In the genomic region with DNA sequence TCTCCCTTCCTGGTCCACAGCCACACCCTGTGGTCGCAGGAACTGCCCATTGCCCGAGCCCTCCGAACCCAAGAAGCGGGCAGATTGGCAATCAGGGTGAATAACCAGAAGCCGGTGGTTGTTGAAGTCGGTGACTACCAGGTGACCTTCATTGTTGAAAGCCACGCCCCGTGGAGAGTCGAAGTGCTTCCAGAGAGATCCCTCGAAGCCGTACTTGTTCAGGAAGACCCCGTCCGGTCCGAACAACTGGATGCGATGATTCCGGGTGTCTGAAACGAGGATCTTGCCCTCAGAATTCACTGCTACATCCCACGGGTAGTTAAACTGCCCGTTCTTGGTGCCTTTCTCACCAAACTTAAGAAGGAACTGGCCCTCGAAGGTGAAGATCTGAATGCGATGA, we compare ENCODE assay signal across 41 mouse cellular contexts. TPM values are rescaled to one million over a fixed set of nuclear protein-coding genes. Genes with fewer than 3 reads are reported as not detected.
"Had no signal": no experiment of that assay in that cellular context is flagged by ENCODE, and none has a peak within 500 bp of the region (broad histone marks: within the 10 kb centered on the region; RNA-seq: fewer than 3 reads in every experiment).

No protein-coding gene starts in this region.

- ATAC-seq: hindbrain, postnatal 0 days; liver, embryonic 12.5 days had no signal

- H3K4me1 ChIP-seq: hindbrain, embryonic 13.5 days; hindbrain, embryonic 15.5 days; liver, embryonic 12.5 days had no signal

- H3K4me2 ChIP-seq: heart, embryonic 12.5 days; hindbrain, embryonic 13.5 days; hindbrain, embryonic 15.5 days; kidney, embryonic 15.5 days; limb, embryonic 13.5 days; limb, embryonic 15.5 days; liver, embryonic 12.5 days had no signal

- H3K27ac ChIP-seq: heart, embryonic 10.5 days; hindbrain, embryonic 13.5 days; hindbrain, embryonic 15.5 days; hindbrain, postnatal 0 days; kidney, embryonic 15.5 days; kidney, postnatal 0 days; limb, embryonic 13.5 days; limb, embryonic 15.5 days; liver, embryonic 12.5 days; liver, embryonic 14.5 days had no signal

- H3K4me3 ChIP-seq: heart, embryonic 10.5 days; heart, embryonic 12.5 days; hindbrain, embryonic 13.5 days; hindbrain, embryonic 15.5 days; kidney, embryonic 15.5 days; limb, embryonic 13.5 days; limb, embryonic 15.5 days; liver, embryonic 12.5 days had no signal

- DNase-seq: gastrocnemius, postnatal 14 days; gastrocnemius, postnatal 36 days; heart, adult 18-20 months; heart, postnatal 10 days; kidney, adult 11 months; kidney, adult 2 months; kidney, adult 9 months; kidney, postnatal 14 days; kidney, postnatal 36 days; layer of hippocampus, adult 9-11 months; layer of hippocampus, postnatal 36 days; left cerebral cortex, postnatal 4 days had no signal

- H3K27me3 ChIP-seq: heart, embryonic 12.5 days; hindbrain, embryonic 13.5 days; hindbrain, embryonic 15.5 days; kidney, embryonic 15.5 days; limb, embryonic 13.5 days; limb, embryonic 15.5 days; liver, embryonic 12.5 days had no signal

- H3K9ac ChIP-seq: heart, embryonic 12.5 days; hindbrain, embryonic 13.5 days; hindbrain, embryonic 15.5 days; kidney, embryonic 15.5 days; limb, embryonic 13.5 days; limb, embryonic 15.5 days; liver, embryonic 12.5 days; liver, embryonic 14.5 days had no signal

RNA-seq across cellular contexts. Expression of a gene that starts 2.7 kb away (rescaled TPM):
- total RNA-seq: gastrocnemius, adult 18-20 months; gastrocnemius, adult 8-10 months; gastrocnemius, postnatal 14 days; gastrocnemius, postnatal 36 days; heart, adult 18-20 months; heart, adult 8-10 months; heart, postnatal 10 days; heart, postnatal 25 days; hematopoietic stem cell, adult 5-6 weeks; hindbrain, postnatal 0 days; layer of hippocampus, adult 18-20 months; layer of hippocampus, adult 8-10 months; layer of hippocampus, postnatal 14 days; layer of hippocampus, postnatal 36 days; left cerebral cortex, adult 18-20 months; left cerebral cortex, adult 8-10 months; left cerebral cortex, postnatal 10 days; left cerebral cortex, postnatal 25 days; left cerebral cortex, postnatal 4 days; liver, adult 2 months had no signal
- polyA plus RNA-seq: gonadal fat pad, adult 2 months; hindbrain, embryonic 11.5 days; hindbrain, embryonic 15.5 days; hindbrain, postnatal 0 days; intestine, embryonic 14.5 days; kidney, adult 2 months; large intestine, adult 2 months; liver, adult 2 months; liver, embryonic 14.5 days had no signal

RNA-seq across cellular contexts. Expression of a gene that starts 8.1 kb away (rescaled TPM):
- total RNA-seq: gastrocnemius, adult 18-20 months; gastrocnemius, adult 8-10 months; gastrocnemius, postnatal 14 days; gastrocnemius, postnatal 36 days; heart, adult 18-20 months; heart, adult 8-10 months; heart, postnatal 25 days; hematopoietic stem cell, adult 5-6 weeks; hindbrain, postnatal 0 days; layer of hippocampus, adult 18-20 months; layer of hippocampus, adult 8-10 months; layer of hippocampus, postnatal 14 days; layer of hippocampus, postnatal 36 days; left cerebral cortex, adult 18-20 months; left cerebral cortex, adult 8-10 months; left cerebral cortex, postnatal 10 days; left cerebral cortex, postnatal 25 days; left cerebral cortex, postnatal 4 days had no signal
- polyA plus RNA-seq: heart, embryonic 10.5 days; heart, embryonic 12.5 days; heart, embryonic 14.5 days; hindbrain, embryonic 11.5 days; hindbrain, embryonic 13.5 days; hindbrain, embryonic 15.5 days; hindbrain, postnatal 0 days; limb, embryonic 13.5 days; liver, embryonic 12.5 days; liver, embryonic 14.5 days had no signal

RNA-seq across cellular contexts. Expression of a gene that starts 51.3 kb away (rescaled TPM):
- total RNA-seq: gastrocnemius, adult 18-20 months; gastrocnemius, adult 8-10 months; gastrocnemius, postnatal 14 days; gastrocnemius, postnatal 36 days; heart, adult 18-20 months; heart, adult 8-10 months; heart, postnatal 10 days; heart, postnatal 25 days; hematopoietic stem cell, adult 5-6 weeks; liver, adult 2 months had no signal
- polyA plus RNA-seq: gonadal fat pad, adult 2 months; heart, embryonic 14.5 days; large intestine, adult 2 months; liver, adult 2 months had no signal
